Mouse (Mus musculus): ENCODE measurements at regions not wholly inside any gene's neighbourhood (a gene's known extent, or its start where the extent isn't known, plus 50 kb on each side); places are given as distances from the start of the nearest gene placed in this dataset.

GRCm38 (mm10) chr13:30085446-30085845 lies 50.8 kb upstream of the Mboat1 start:
- no peak for DNase-seq (ENCODE audit: low spot score in 2 of 2)

- DNase-seq (ENCODE audit: low spot score in 2 of 2): peak; percentile 71 to 88
Measured at GRCm38 (mm10) chr13:30085005-30085404, 51.3 kb upstream of the Mboat1 start.

- no peak for DNase-seq (ENCODE audit: low spot score in 2 of 2)
Measured at GRCm38 (mm10) chr13:30084386-30084785, 51.9 kb upstream of the Mboat1 start.

GRCm38 (mm10) chr13:30083949-30084348 lies 52.3 kb upstream of the Mboat1 start:
- no peak for DNase-seq (ENCODE audit: low spot score in 2 of 2)

- DNase-seq (ENCODE audit: low spot score in 2 of 2): no peak
Measured at GRCm38 (mm10) chr13:30082761-30083160, 53.5 kb upstream of the Mboat1 start.

- DNase-seq (ENCODE audit: low spot score in 2 of 2): no peak
Measured at GRCm38 (mm10) chr13:30080705-30081474, 55.4 kb upstream of the Mboat1 start.

GRCm38 (mm10) chr13:30074517-30075064 lies 61.7 kb upstream of the Mboat1 start:
- DNase-seq (ENCODE audit: low spot score in 2 of 2): no peak

GRCm38 (mm10) chr13:30074069-30074468 lies 62.2 kb upstream of the Mboat1 start:
- no peak for DNase-seq (ENCODE audit: low spot score in 2 of 2)

GRCm38 (mm10) chr13:30069397-30069796 lies 66.9 kb upstream of the Mboat1 start:
- no peak for DNase-seq (ENCODE audit: low spot score in 2 of 2)

GRCm38 (mm10) chr13:30067581-30068375 lies 68.5 kb upstream of the Mboat1 start:
- no peak for DNase-seq (ENCODE audit: low spot score in 2 of 2)

GRCm38 (mm10) chr13:30065520-30065919 lies 70.8 kb upstream of the Mboat1 start:
- no peak for DNase-seq (ENCODE audit: low spot score in 2 of 2)

- no peak for DNase-seq (ENCODE audit: low spot score in 2 of 2)
Measured at GRCm38 (mm10) chr13:30063741-30064140, 72.5 kb upstream of the Mboat1 start.

- DNase-seq (ENCODE audit: low spot score in 2 of 2): no peak
Measured at GRCm38 (mm10) chr13:30062285-30062684, 74.0 kb upstream of the Mboat1 start.

- no peak for DNase-seq (ENCODE audit: low spot score in 2 of 2)
Measured at GRCm38 (mm10) chr13:30055141-30055645, 69.3 kb upstream of the E2f3 start.

- DNase-seq (ENCODE audit: low spot score in 2 of 2): no peak
Measured at GRCm38 (mm10) chr13:30051891-30052550, 66.2 kb upstream of the E2f3 start.

GRCm38 (mm10) chr13:30050745-30051508 lies 65.1 kb upstream of the E2f3 start:
- no peak for DNase-seq (ENCODE audit: low spot score in 2 of 2)

GRCm38 (mm10) chr13:30048260-30048859 lies 62.5 kb upstream of the E2f3 start:
- no peak for DNase-seq (ENCODE audit: low spot score in 2 of 2)

- DNase-seq (ENCODE audit: low spot score in 2 of 2): no peak
Measured at GRCm38 (mm10) chr13:30046504-30047169, 60.8 kb upstream of the E2f3 start.

- DNase-seq (ENCODE audit: low spot score in 2 of 2): no peak
Measured at GRCm38 (mm10) chr13:30046061-30046460, 60.2 kb upstream of the E2f3 start.

- DNase-seq (ENCODE audit: low spot score in 2 of 2): no peak
Measured at GRCm38 (mm10) chr13:30045225-30045624, 59.4 kb upstream of the E2f3 start.

All from thymus, postnatal 10 days (tissue).